Mouse (Mus musculus): ENCODE data around the gene Gpc3.

DNA sequence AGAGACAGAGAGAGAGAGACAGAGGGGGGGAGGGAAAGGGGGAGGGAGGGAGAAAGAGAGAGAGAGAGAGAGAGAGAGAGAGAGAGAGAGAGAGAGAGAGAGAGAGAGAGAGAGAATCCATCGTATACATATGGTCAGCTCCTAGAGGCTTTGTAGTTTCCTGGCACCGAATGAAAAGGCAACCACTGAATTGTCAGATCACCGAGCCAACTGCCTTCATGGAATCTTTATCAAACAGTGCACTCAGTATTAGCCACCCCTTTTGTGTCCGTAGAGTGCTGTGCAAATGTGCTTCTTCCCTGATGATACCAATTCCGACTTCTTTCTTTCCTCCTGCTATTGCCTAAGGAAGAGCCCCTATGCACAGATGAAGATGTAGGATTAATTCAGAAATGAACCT, 246.9 kb downstream of the Gpc3 start:
- TF ChIP-seq POLR2A (IDR thresholded peaks at IDR 0.05; ENCODE audit: insufficient read depth, low read depth, low read length) = no peak
- no peak for TF ChIP-seq CTCF (IDR thresholded peaks at IDR 0.05; ENCODE audit: insufficient read depth, low read depth, low read length)

Measured in olfactory bulb, adult 2 months (tissue).